In genomic region chr15:97825071-97825940, GRCm38 (mm10) we compare ENCODE assay signal across 8 mouse cellular contexts. TPM values are rescaled to one million over a fixed set of nuclear protein-coding genes. Genes with fewer than 3 reads are reported as not detected.
DNase-seq lines count a peak whose midpoint lies in the region; ATAC-seq lines count a peak whose summit lies in the region.

No protein-coding gene starts in this region.

- H3K27ac ChIP-seq in forebrain, embryonic 10.5 days, result peak overlapping the region; percentile 71
- H3K27ac ChIP-seq in heart, embryonic 15.5 days, result peak overlapping the region; percentile 88
- peak overlapping the region; percentile 67 for H3K27ac ChIP-seq in liver, embryonic 16.5 days (ENCODE audit: low read length)
- H3K27ac ChIP-seq in neural tube, embryonic 13.5 days (replicated peaks), result 0 out of 2 replicates have a peak overlapping the region, but pooled peaks have one; percentile 39

- peaks cover 20% of the 10 kb centered on the region for H3K36me3 ChIP-seq in forebrain, embryonic 10.5 days (replicated peaks)
- peaks cover 4% of the 10 kb centered on the region; the same call in 1 of the 2 replicates for H3K36me3 ChIP-seq in heart, embryonic 15.5 days
- no peaks in the 10 kb centered on the region for H3K36me3 ChIP-seq in liver, embryonic 16.5 days (ENCODE audit: control insufficient read depth, insufficient read depth)
- 0 out of 2 replicates have a peak, but pooled peaks cover 3% of the 10 kb centered on the region for H3K36me3 ChIP-seq in neural tube, embryonic 13.5 days

- peak; percentile 98 for DNase-seq in A20 (ENCODE audit: low read depth, low spot score)
- DNase-seq in adrenal gland, adult (ENCODE audit: inconsistent age in 2 of 2, low spot score in 1 of 2), result peak; percentile 95 to 97
- peak; percentile 42 for DNase-seq in forebrain, embryonic 10.5 days (ENCODE audit: extremely low spot score, low spot score)
- DNase-seq in kidney, postnatal 10 days, result peak; percentile 88
- peak; percentile 65 for DNase-seq in telencephalon, adult 2 months (ENCODE audit: low read depth, low spot score)

- H3K4me2 ChIP-seq in heart, embryonic 15.5 days, result peak overlapping the region; percentile 66
- H3K4me2 ChIP-seq in liver, embryonic 16.5 days (ENCODE audit: low read depth, low read length), result peak overlapping the region; percentile 83
- peak overlapping the region; percentile 49 for H3K4me2 ChIP-seq in neural tube, embryonic 13.5 days

- peak overlapping the region; percentile 55 for H3K9ac ChIP-seq in heart, embryonic 15.5 days
- H3K9ac ChIP-seq in liver, embryonic 16.5 days (ENCODE audit: low read depth, low read length), result peak overlapping the region; percentile 58
- H3K9ac ChIP-seq in neural tube, embryonic 13.5 days, result peak overlapping the region; percentile 57

- peaks cover 91% of the 10 kb centered on the region for H3K4me1 ChIP-seq in forebrain, embryonic 10.5 days
- peaks cover 95% of the 10 kb centered on the region for H3K4me1 ChIP-seq in heart, embryonic 15.5 days (replicated peaks)
- H3K4me1 ChIP-seq in liver, embryonic 16.5 days (ENCODE audit: control insufficient read depth, low read depth, low read length), result peaks cover 58% of the 10 kb centered on the region
- peaks cover 93% of the 10 kb centered on the region for H3K4me1 ChIP-seq in neural tube, embryonic 13.5 days (replicated peaks)

- no peaks in the 10 kb centered on the region for H3K9me3 ChIP-seq in forebrain, embryonic 10.5 days
- no peaks in the 10 kb centered on the region for H3K9me3 ChIP-seq in heart, embryonic 15.5 days (replicated peaks)
- no peaks in the 10 kb centered on the region for H3K9me3 ChIP-seq in liver, embryonic 16.5 days (replicated peaks; ENCODE audit: control insufficient read depth, low read length)
- no peaks in the 10 kb centered on the region for H3K9me3 ChIP-seq in neural tube, embryonic 13.5 days

- 9% methylated on average over 29 of the region's 29 CpGs for WGBS in forebrain, embryonic 10.5 days
- WGBS in heart, embryonic 15.5 days, result 5% methylated on average over 29 of the region's 29 CpGs
- 7% methylated on average over 29 of the region's 29 CpGs for WGBS in liver, embryonic 16.5 days (ENCODE audit: insufficient replicate concordance)
- 9% methylated on average over 29 of the region's 29 CpGs for WGBS in neural tube, embryonic 13.5 days

- H3K4me3 ChIP-seq in forebrain, embryonic 10.5 days, result peak overlapping the region; percentile 33
- peak overlapping the region; percentile 45 for H3K4me3 ChIP-seq in heart, embryonic 15.5 days
- peak overlapping the region; percentile 57 for H3K4me3 ChIP-seq in liver, embryonic 16.5 days (ENCODE audit: low read depth, low read length)
- H3K4me3 ChIP-seq in neural tube, embryonic 13.5 days, result peak overlapping the region; percentile 15

- peak; percentile 60; the same call in 1 of the 2 replicates for ATAC-seq in heart, embryonic 15.5 days (replicated peaks; ENCODE audit: insufficient number of reproducible peaks, insufficient read depth, low FRiP score, low read depth)
- ATAC-seq in liver, embryonic 16.5 days (ENCODE audit: low read depth), result peak; percentile 75
- no peak for ATAC-seq in neural tube, embryonic 13.5 days (ENCODE audit: low read depth)

- H3K27me3 ChIP-seq in forebrain, embryonic 10.5 days (ENCODE audit: poor library complexity, severe bottlenecking), result peaks cover 42% of the 10 kb centered on the region
- no peaks in the 10 kb centered on the region for H3K27me3 ChIP-seq in heart, embryonic 15.5 days
- peaks cover 5% of the 10 kb centered on the region for H3K27me3 ChIP-seq in liver, embryonic 16.5 days (ENCODE audit: control insufficient read depth, insufficient read depth, low read depth, low read length)
- H3K27me3 ChIP-seq in neural tube, embryonic 13.5 days, result no peaks in the 10 kb centered on the region

RNA-seq across cellular contexts. Expression of gene Hdac7, which starts 19.0 kb away (rescaled TPM):
- 21.6 and 25.3 TPM in 2 replicates for polyA plus RNA-seq in forebrain, embryonic 10.5 days (2016; fragmentation: Nextera tagmentation; extraction: Ambion mirVana)
- polyA plus RNA-seq in heart, embryonic 15.5 days (2015; fragmentation: Nextera tagmentation; extraction: Ambion mirVana), result 20.4 and 34.5 TPM in 2 replicates
- 4.7 and 5.8 TPM in 2 replicates for polyA plus RNA-seq in liver, embryonic 16.5 days (2015; fragmentation: Nextera tagmentation; extraction: Ambion mirVana)
- polyA plus RNA-seq in neural tube, embryonic 13.5 days (2015; fragmentation: Nextera tagmentation; extraction: Ambion mirVana), result 24.9 and 26.1 TPM in 2 replicates

RNA-seq across cellular contexts. Expression of gene Slc48a1, which starts 47.0 kb away (rescaled TPM):
- polyA plus RNA-seq in forebrain, embryonic 10.5 days (2016; fragmentation: Nextera tagmentation; extraction: Ambion mirVana), result 28.7 and 32.2 TPM in 2 replicates
- 64.3 and 76.8 TPM in 2 replicates for polyA plus RNA-seq in heart, embryonic 15.5 days (2015; fragmentation: Nextera tagmentation; extraction: Ambion mirVana)
- 98.9 and 103 TPM in 2 replicates for polyA plus RNA-seq in liver, embryonic 16.5 days (2015; fragmentation: Nextera tagmentation; extraction: Ambion mirVana)
- polyA plus RNA-seq in neural tube, embryonic 13.5 days (2015; fragmentation: Nextera tagmentation; extraction: Ambion mirVana), result 54.5 and 66.0 TPM in 2 replicates

RNA-seq across cellular contexts. Expression of gene Rapgef3, which starts 57.5 kb away (rescaled TPM):
- 5.4 and 6.3 TPM in 2 replicates for polyA plus RNA-seq in forebrain, embryonic 10.5 days (2016; fragmentation: Nextera tagmentation; extraction: Ambion mirVana)
- 20.0 and 24.0 TPM in 2 replicates for polyA plus RNA-seq in heart, embryonic 15.5 days (2015; fragmentation: Nextera tagmentation; extraction: Ambion mirVana)
- polyA plus RNA-seq in liver, embryonic 16.5 days (2015; fragmentation: Nextera tagmentation; extraction: Ambion mirVana), result 1.6 and 2.1 TPM in 2 replicates
- polyA plus RNA-seq in neural tube, embryonic 13.5 days (2015; fragmentation: Nextera tagmentation; extraction: Ambion mirVana), result 10.8 and 12.0 TPM in 2 replicates

Comparison
In these comparisons a context has a peak if more than half of its experiments do, and no peak if none do; other contexts are left out.
1. DNase-seq: peak in every context shown above with its lines; median percentile 98 in A20; 96 in adrenal gland, adult; 88 in kidney, postnatal 10 days; 65 in telencephalon, adult 2 months; 42 in forebrain, embryonic 10.5 days.